Mouse (Mus musculus) large intestine, adult 2 months (tissue): ENCODE data around the gene Slc22a7. TPM values are rescaled to one million over a fixed set of nuclear protein-coding genes. Genes with fewer than 3 reads are reported as not detected.

Experiments
- DNase-seq: peaks from one replicate; pipeline ENCODE4 v3.0.0-alpha.2; 2012; ENCODE audit warnings: low read depth, low spot score
- WGBS: fragments of 180-500 bp; shearing (Covaris S2); methylation state at CpG from one replicate; pipeline ENCODE4 v1.1.7; 2018; 5-methylcytosine and 5-hydroxymethylcytosine counted together
- polyA plus RNA-seq: library from polyadenylated mRNA; depleted of rRNA; stranded (reverse); fragments of >200 nt; gene quantifications from 2 replicates; pipeline ENCODE4 v1.2.3, GENCODE M21; 2012; rRNA removed

The Slc22a7 gene
- not detected in 2 replicates for polyA plus RNA-seq

DNA sequence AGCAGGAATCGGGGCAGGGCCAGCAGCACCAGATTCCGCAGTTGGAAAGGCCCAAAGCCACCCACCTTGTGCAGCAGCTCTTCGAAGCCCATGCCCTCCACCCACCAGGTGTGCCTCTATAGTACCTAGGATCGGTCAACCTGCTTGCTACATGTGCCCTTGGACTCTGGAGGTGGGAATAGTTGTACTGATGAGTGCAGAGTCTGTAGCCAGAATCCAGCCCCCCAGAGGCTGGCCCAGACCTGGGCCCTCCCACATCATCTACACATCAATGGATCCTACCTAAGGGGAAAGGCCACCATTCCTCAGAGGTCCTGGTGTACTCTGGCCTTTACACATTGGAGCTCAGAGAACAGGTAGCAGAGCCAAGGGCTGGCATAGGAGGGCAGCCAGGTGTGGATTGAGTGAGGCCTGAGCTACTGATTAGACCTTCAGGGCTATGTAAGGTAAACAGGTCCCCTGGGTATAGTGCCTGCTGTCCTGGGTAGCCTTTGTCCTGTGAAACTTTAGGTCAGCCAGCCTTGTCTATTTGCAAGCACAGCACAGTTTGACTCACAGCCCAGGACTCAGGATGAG is at the start of gene Slc22a7:
Gene Slc22a7 (minus strand): TSS at position 160 of the 576 bp plus-strand sequence.
- 87% methylated on average over 4 of the region's 4 CpGs for WGBS
- no peak for DNase-seq

DNA sequence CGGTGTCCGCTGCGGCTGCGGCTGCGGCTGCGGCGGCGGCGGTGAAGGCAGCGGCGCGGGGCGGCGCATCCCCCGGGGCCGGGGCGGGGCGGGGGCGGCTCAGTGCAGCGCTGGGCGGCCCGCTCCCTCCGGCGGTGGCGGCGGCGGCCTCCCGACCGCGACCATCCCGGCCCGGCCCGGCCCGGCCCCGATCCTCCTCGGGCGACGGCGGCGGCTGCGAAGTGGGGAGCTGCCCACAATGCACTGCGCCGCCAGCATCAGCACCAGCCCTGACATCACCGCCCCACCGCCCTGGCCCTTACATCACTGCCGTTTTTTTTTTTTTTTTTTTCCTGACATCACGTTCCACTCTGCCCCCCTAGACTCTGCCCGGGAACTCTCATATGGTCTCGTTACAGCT is 49.2 kb upstream of the Slc22a7 start, which contains the start of gene Ttbk1:
Gene Ttbk1 (minus strand): TSS at position 245 of the 400 bp plus-strand sequence.
- WGBS: 3% methylated on average over 32 of the region's 49 CpGs
- DNase-seq: no peak

DNA sequence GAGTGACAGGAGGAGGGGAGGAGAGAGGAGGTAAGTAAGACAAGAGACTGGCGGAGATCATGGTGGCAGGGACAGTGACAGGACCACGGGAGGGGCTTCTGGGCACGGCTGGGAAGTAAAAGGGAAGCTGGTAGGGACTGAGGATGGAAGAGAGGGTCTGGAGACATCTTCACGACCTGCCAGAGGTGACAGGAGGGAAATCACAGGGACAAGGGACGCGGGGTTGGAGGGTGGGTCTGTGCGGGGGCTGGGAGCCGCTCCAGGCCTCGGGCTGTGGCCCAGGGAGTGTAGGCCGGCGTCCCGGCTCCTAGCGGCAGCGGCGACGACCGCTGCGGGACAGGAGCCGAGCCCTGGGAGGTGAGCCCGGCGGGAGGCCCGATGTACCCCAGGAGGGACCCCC is 48.7 kb upstream of the Slc22a7 start:
- DNase-seq: no peak
- 7% methylated on average over 19 of the region's 22 CpGs for WGBS

DNA sequence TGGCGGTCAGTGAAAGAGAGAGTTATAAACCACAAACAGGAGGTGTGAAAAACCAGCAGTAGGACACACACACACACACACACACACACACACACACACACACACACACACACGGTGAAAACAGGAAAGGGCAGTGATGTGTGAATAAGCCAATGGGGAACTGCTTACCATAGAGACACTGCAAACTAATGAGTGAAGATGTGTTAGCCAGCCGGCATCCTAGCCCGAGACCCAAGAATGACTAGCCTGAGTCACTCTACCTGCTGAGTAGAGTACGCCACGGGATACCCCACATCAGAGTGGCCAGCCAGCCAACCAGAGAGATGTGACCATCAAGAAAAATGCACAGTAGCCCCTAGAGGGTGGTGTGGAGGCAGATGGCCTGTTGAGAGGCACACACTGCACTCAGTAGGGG is 46.2 kb upstream of the Slc22a7 start:
- no peak for DNase-seq
- WGBS: 18% methylated on average over 6 of the region's 6 CpGs

DNA sequence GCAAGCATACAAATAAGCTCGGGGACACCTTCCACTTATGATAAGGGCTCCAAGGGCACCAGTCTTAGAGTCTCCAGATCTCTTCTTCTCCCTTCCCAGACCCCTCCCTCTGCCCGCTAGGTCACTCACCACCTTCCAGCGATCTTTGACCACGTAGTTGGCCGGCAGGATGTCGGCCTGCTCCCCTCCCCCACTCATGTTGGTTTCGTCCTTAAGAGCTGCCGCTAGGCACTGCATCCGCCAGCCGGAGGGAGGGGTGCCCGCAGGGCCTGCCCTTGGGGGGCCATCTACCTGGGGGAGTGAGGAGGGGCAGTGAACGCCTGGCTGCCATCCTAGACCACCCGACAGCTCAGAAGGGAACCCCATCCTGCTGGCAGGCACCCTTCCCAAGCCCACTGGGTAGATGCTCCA is 45.8 kb upstream of the Slc22a7 start:
- WGBS: 2% methylated on average over 13 of the region's 13 CpGs
- no peak for DNase-seq

DNA sequence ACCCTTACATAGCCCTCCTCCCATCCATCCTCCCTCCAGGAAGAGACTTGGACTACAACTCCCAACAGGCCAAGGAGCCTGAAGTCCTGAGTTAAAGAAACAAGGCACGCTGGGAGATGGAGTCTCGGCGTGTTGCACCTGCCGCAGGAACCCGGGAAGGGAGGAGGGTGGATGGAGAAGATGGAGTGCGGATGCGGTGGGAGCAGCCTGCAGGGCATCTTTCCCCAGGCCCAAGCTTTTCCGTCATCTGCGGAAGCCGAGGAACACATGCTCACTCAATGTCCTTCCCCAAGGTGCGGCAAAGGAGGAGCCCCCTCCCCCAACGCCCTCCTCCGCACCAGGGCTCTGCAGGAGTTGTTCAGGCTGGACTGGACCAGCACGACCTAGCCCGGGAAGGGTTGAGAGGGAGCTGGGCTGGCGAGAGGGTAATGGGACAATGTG is 45.3 kb upstream of the Slc22a7 start:
- 3% methylated on average over 16 of the region's 16 CpGs for WGBS
- DNase-seq: peak; percentile 21

DNA sequence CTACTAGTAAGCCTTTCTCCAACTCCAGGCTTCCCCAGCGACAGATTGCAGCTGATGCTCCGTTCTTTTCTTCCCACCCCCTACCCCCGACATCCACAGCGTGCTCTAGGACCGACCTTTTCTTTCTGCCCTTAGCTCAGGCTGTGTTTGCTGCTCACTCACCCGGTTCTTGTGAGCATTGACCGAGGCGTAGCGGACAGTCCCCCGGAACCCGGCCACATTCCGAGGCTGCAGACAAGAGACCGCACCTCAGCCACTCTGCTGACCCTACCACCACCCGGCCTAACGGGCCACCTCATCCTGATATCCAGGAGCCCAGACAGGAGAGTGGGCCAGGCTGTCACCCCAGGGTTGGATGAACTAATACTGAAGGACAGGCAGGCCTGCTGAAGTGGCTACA is 39.0 kb upstream of the Slc22a7 start:
- DNase-seq: no peak

DNA sequence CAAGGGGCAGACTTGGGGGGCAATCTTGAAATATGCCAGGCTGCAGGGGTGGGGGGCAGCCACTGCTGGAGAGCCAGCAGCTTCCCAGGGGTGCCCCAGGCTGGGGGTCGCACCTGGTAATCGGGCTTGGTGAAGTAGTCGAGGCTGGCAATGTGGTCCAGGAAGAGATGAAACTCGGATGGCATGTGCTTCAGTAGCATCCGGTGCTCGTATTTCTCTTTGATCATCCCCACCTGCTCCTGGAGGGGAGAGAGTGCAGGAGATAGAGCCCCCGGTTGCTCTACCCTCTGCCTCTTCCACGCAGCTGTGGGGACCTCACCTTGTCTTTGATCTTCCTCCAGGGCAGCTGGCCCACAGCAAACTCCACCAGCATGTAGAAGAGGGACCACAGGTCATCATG is 38.3 kb upstream of the Slc22a7 start:
- DNase-seq: no peak
- 47% methylated on average over 8 of the region's 8 CpGs for WGBS

More for the DNA sequence above, 39.0 kb upstream of the Slc22a7 start:
- WGBS: 77% methylated on average over 15 of the region's 15 CpGs

DNA sequence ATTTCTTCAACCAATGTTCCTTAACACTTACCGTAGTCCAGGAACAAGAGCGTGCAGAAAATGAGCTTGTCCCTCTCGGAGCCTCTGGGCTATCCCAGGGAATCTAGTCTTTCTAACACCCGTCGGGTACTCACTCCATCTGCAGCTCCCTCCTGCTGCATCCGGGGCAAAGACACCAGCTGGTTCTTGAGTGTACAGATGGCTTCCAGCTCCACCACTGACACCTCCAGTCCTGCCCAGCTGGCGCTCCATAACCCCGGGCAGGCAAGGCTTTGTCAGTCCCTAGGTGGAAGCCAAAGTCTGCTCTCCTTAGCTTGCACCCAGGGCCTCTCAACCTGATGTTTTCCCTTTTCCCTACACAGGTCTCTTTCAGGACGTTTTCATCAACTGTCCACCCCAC is 29.6 kb upstream of the Slc22a7 start:
- DNase-seq: no peak
- WGBS: 77% methylated on average over 9 of the region's 9 CpGs

DNA sequence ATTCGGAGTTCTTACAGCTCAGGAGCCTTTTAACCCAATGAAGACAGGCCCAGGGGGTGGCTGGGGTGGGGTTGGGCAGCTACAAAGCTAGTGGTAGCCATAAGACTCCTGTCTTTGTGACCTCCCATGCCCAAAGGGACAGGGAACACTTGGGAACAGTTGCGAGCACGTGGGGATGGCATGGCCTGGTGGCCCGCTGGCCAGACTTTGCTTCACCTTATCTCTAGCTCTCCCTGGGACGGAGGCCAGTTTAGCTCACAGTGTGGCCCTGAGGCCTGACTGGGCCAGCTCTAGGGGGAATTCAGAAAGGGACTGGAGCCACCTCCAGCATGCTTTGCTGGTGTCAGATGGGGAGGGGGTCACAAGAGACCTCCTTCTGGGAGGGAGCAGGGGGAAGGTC is 24.0 kb upstream of the Slc22a7 start:
- 61% methylated on average over 5 of the region's 5 CpGs for WGBS
- DNase-seq: no peak

DNA sequence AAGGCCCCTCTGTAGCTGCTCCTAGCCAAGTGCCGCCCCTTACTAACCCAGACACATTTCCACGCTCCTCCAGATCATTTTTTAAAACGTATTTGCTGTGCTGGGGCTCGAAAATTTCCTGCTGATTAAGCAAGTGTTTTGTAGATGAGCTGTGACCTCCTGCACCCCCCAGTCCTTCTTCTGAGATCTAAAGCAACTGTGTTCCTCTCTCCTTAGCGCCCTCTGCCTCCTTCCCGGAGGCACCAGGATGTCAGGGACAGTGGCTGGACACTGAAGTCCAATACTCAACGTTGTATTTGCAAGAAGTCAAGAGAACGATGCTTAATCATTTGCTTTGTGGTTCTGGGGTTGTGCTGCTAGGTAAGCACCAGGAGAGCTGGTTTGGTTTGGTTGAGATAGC is 23.1 kb upstream of the Slc22a7 start:
- DNase-seq: no peak
- 10% methylated on average over 8 of the region's 8 CpGs for WGBS

DNA sequence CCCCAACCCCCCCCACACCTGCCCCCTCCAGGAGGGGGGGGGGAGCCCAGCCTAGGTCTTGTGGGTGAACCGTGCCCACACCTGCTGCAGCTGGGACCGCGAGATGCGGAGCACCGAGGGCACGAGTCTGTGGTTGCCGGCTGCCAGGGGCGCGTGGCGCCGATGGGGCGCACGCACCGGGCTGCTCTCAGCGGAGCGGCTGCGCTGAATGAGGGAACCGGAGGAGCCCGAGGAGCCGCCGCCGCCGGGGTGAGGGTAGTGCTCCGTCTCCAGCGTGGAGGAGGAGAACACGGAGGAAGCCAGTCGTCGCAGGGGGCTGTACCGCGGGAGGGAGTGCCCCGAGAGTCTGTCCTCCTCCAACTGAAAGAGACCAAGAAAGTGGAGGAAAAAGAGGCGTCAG is 22.4 kb upstream of the Slc22a7 start:
- under 1% methylated on average over 32 of the region's 32 CpGs for WGBS
- DNase-seq: no peak

DNA sequence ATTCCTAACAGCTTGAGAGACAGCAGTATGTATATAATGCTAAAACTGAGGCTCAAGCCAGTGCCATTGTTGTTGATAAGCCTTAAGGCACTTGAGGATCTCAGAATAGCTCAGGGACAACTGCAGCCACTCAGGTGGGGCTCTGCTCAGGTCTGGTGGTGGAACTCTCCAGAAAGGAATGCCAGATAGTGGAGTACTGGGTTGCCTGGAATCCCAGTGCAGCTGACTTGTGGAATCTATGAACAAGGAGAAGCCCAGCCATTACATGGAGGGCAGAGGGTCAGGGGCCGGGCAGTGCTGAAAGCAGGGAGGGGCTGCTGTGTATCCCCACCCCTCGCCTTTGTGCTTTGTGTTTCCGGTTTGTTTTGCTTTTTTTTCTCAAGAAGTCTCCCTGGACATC is 20.2 kb upstream of the Slc22a7 start:
- DNase-seq: no peak
- 18% methylated on average over 3 of the region's 3 CpGs for WGBS

DNA sequence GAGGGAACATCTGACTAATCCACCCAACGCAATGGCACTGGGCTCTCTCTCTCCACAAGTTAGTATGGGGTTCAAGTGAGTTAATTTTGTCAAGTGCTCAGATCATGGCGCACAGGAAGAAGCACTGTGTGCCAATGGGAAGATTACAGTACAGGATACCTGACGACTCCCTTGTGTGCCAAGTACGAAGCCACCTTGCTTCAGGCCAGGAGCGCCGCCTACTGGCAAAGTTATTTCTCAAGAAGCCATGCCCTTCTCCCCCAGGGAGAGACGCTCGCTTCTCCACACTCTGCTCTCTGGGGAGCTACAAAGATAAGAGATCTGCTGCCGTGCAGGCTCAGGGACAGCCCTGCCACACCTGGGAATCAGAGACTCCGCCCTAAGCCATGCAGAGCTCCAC is 19.5 kb upstream of the Slc22a7 start:
- peak; percentile 4 for DNase-seq
- 8% methylated on average over 10 of the region's 10 CpGs for WGBS

DNA sequence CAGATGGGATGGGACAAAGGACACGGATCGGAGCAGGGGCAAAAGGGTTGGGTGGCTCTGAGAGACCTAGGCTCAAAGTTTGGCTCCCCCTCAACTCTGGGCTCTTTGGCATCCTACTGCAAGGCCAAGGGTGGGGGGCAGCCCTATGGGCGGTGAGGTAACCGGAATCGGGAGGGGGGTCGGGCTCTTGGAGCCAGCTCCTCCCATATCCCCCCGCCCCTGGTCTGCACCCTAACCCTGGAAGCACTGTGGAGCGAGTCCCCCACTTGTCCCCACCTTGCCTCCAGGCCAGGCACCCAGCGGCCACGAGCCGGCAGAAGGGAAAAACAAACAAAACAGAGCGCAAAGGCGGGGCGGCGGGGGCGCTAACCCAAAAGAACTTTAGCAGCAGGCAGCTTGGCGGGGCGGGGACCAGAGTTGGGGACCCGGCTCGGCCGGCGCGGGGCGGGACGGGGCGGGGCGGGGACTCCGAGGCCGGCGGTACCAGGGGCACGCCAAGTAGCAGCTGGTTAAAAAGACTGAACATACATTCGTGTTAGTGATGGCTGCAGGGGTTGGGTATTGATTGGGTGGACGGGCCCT is 16.9 kb upstream of the Slc22a7 start:
- 2% methylated on average over 33 of the region's 33 CpGs for WGBS

DNA sequence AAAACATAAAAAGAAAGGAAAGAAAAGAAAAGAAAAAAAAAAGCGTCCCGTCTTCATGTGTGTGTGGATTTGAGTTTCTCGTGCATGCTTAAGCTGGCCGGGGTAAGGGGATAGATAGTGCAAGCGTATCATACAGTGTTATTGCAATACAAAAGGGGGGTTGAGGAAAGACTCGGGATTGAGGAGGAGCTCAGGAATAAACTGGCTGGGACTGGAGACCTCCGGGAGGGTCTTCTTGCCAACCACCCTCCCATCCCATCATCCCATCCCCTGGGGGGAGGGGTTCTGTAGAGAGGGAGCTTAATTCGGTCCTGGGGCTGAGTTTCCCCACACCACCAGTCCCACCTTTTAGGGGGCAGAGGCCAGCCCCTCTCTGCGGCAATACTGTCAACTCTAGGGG is 16.3 kb upstream of the Slc22a7 start:
- DNase-seq: no peak
- WGBS: 10% methylated on average over 9 of the region's 9 CpGs

More for the DNA sequence above, 16.9 kb upstream of the Slc22a7 start:
- no peak for DNase-seq

DNA sequence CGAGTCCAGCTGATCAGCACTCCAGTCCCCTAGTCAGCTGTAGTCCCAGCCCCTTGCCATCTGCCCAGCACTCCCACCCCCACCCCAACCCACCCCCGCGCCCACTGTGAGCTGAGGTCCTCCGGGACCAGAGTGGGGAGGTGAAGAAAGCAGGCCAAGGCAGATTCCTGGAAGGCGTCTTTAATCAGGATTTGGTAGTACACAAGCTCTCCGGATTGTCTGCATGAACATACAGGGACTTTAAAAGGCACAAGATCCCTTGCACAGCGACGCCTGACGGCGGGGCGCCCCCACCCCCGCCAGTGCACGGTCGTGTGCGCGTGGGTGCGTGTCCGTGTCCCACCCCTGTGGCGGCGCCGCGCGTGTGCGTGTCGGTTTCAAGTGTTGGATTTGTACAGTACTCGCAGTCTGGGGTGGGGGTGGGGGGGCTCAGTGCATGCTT is 15.7 kb upstream of the Slc22a7 start:
- DNase-seq: no peak
- 5% methylated on average over 26 of the region's 26 CpGs for WGBS

DNA sequence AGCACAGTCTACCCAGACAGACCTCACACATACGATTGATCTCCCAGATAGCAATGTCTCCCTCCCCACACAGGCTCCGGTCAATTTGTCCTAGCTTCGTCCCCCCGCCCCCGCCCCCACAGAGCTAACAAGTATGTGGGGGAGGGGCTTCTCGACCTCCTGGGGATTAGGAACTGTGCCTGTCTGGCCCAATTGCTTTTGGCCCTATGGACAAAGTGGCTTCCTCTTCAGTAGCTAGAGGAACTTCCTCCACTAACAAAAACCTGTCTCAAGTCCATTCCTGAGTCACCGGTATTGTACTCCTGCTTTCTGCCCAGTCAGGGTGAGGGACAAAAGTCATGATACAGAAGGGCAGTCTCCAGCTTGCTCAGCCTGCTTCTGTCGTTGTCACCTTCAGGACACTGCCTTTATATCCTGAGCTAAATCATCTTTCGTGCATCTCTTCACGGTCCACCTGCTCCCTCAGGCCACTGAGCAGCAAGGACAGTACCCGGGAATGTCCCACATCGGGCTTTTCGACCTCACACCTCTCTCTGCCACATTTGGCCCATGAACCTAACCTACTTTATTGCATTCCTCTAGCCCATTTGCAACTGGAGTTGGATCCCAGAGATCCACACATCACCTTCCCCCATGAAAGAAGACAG is 15.2 kb upstream of the Slc22a7 start:
- no peak for DNase-seq

DNA sequence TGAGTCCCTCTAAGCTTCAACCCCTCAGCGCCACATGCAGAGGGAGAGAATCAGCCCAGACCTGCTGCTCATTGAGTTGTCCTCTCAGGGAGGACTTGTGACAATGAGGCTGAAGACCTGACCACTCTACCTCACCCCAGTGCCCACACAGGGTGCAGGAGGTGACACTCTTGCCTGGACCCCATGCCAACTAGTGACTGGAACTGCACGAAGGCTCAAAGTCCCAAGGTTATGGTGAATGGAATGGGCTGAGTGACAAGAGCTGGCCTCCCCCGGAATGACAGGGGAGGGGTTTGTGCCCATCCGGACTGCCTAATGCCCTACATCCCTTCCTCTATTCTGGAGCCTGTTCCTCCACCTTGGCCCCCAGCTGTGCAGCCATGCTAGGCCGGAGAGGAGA is 14.4 kb upstream of the Slc22a7 start:
- 46% methylated on average over 5 of the region's 5 CpGs for WGBS
- no peak for DNase-seq

More for the DNA sequence above, 15.2 kb upstream of the Slc22a7 start:
- WGBS: 21% methylated on average over 13 of the region's 13 CpGs

DNA sequence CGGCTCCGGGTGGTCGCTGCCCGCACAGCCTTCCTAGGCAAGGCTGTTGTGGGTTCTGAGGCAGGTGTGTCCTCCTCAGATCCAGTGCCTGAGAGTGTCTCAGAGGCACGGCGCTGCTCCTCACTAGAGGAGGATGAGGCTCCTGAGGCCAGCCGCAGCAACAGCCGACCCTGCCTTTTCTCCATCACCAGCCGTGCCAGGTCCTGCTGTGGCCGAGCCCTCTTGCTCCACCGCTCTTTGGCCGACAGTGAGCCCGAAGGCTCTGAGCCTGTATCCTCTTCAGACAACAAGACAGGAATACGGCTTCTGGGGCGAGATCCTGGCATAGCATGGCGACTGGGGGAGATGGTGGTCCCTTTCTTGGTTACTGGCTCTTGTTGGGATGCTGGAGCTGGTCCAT is 8.0 kb upstream of the Slc22a7 start:
- DNase-seq: no peak
- 91% methylated on average over 16 of the region's 16 CpGs for WGBS
